Mouse (Mus musculus): Measurements from ENCODE around the gene Abca3. TPM values are rescaled to one million over a fixed set of nuclear protein-coding genes. Genes with fewer than 3 reads are reported as not detected.

Gene Abca3
- polyA plus RNA-seq, 1 experiment from 2014 or later, result 14.1 TPM

Small RNA genes within 50 kb of the gene (microRNA-seq; reads per million reads assigned to microRNA genes)
- gene Gm24427, result not detected

Other genes with a start within 250 kb of the Abca3 start
- 25.2 and 26.3 TPM in 2 replicates for gene Pdpk1, start 201.0 kb upstream of the Abca3 start, polyA plus RNA-seq (2015; fragmentation: Nextera tagmentation; extraction: Ambion mirVana)
- gene Amdhd2, start 188.2 kb upstream of the Abca3 start, polyA plus RNA-seq (2015; fragmentation: Nextera tagmentation; extraction: Ambion mirVana), result 21.4 and 23.6 TPM in 2 replicates
- 362 and 405 TPM in 2 replicates for gene Atp6v0c, start 182.2 kb upstream of the Abca3 start, polyA plus RNA-seq (2015; fragmentation: Nextera tagmentation; extraction: Ambion mirVana)
- gene Tbc1d24, start 146.4 kb upstream of the Abca3 start, polyA plus RNA-seq (2015; fragmentation: Nextera tagmentation; extraction: Ambion mirVana), result 6.6 and 7.9 TPM in 2 replicates
- gene Ntn3, start 142.4 kb upstream of the Abca3 start, polyA plus RNA-seq (2015; fragmentation: Nextera tagmentation; extraction: Ambion mirVana), result 1.1 and 1.2 TPM in 2 replicates
- gene Tedc2, start 131.1 kb upstream of the Abca3 start, polyA plus RNA-seq (2015; fragmentation: Nextera tagmentation; extraction: Ambion mirVana), result 8.2 and 9.6 TPM in 2 replicates
- 71.5 and 75.6 TPM in 2 replicates for gene Ccnf, start 100.5 kb upstream of the Abca3 start, polyA plus RNA-seq (2015; fragmentation: Nextera tagmentation; extraction: Ambion mirVana)
- gene Abca17, start 882 bp upstream of the Abca3 start, polyA plus RNA-seq (2015; fragmentation: Nextera tagmentation; extraction: Ambion mirVana), result not detected in 2 replicates
- 109 and 113 TPM in 2 replicates for gene Rnps1, start 62.6 kb downstream of the Abca3 start, polyA plus RNA-seq (2015; fragmentation: Nextera tagmentation; extraction: Ambion mirVana)
- gene Eci1, start 74.7 kb downstream of the Abca3 start, polyA plus RNA-seq (2015; fragmentation: Nextera tagmentation; extraction: Ambion mirVana), result 81.2 and 92.2 TPM in 2 replicates
- gene Dnase1l2, start 91.2 kb downstream of the Abca3 start, polyA plus RNA-seq (2015; fragmentation: Nextera tagmentation; extraction: Ambion mirVana), result 0.39 and 0.41 TPM in 2 replicates
- 11.5 and 14.2 TPM in 2 replicates for gene E4f1, start 118.4 kb downstream of the Abca3 start, polyA plus RNA-seq (2015; fragmentation: Nextera tagmentation; extraction: Ambion mirVana)
- 60.5 and 61.2 TPM in 2 replicates for gene Pgp, start 118.4 kb downstream of the Abca3 start, polyA plus RNA-seq (2015; fragmentation: Nextera tagmentation; extraction: Ambion mirVana)
- gene Bricd5, start 121.9 kb downstream of the Abca3 start, polyA plus RNA-seq (2015; fragmentation: Nextera tagmentation; extraction: Ambion mirVana), result 0.13 TPM in 1 of 2 replicates, not detected in the other
- 12.0 and 13.6 TPM in 2 replicates for gene Mlst8, start 127.1 kb downstream of the Abca3 start, polyA plus RNA-seq (2015; fragmentation: Nextera tagmentation; extraction: Ambion mirVana)
- 0.05 and 0.09 TPM in 2 replicates for gene Caskin1, start 136.7 kb downstream of the Abca3 start, polyA plus RNA-seq (2015; fragmentation: Nextera tagmentation; extraction: Ambion mirVana)
- 32.9 and 35.2 TPM in 2 replicates for gene Traf7, start 176.0 kb downstream of the Abca3 start, polyA plus RNA-seq (2015; fragmentation: Nextera tagmentation; extraction: Ambion mirVana)
- 0.64 and 0.74 TPM in 2 replicates for gene Rab26, start 182.3 kb downstream of the Abca3 start, polyA plus RNA-seq (2015; fragmentation: Nextera tagmentation; extraction: Ambion mirVana)
- 2.6 and 3.0 TPM in 2 replicates for gene Pkd1, start 197.9 kb downstream of the Abca3 start, polyA plus RNA-seq (2015; fragmentation: Nextera tagmentation; extraction: Ambion mirVana)

Measured in liver, embryonic 15.5 days (tissue).